Mouse (Mus musculus): ENCODE data around the gene Fabp3. TPM values are rescaled to one million over a fixed set of nuclear protein-coding genes. Genes with fewer than 3 reads are reported as not detected.
A peak's percentile ranks its signal among the peaks of the same experiment; 100 is the strongest.

Gene Fabp3
- polyA plus RNA-seq, 2 experiments, result 0.15 to 0.22 TPM

DNA sequence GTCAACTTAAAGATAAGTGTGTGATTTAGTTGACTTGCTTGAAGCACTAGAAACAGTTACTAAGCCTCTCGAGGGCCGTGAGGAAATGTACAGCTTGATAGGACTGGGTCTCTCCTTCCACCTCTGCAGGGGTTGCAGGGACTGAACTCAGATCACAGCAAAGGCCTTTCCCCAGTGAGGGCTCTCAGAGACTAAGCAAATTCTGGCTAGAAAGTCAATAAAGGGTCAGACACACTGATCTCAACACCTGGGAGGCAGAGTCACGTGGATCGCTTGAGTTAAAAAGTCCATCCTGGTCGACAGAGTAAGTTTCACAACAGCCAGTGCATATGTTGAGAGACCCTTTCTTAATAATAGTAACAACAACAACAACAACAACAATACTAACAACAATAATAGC lies 27.5 kb downstream of the Fabp3 start:
- Histone ChIP-seq H3K4me2 (ENCODE audit: low read depth) (no peak overlapping the region), H3K9me3 (ENCODE audit: control insufficient read depth, low read length) (no peaks in the 10 kb centered on the region), H3K27ac (no peak overlapping the region), H3K36me3 (replicated peaks; ENCODE audit: control insufficient read depth, insufficient read depth, low read depth) (peaks cover 4% of the 10 kb centered on the region), H3K4me3 (ENCODE audit: insufficient read depth in 1 of 2, low read depth in 2 of 2, low read length in 2 of 2) (no peak overlapping the region), H3K9ac (replicated peaks) (no peak overlapping the region), H3K27me3 (ENCODE audit: control insufficient read depth, insufficient read depth, low read length) (no peaks in the 10 kb centered on the region), H3K4me1 (replicated peaks; ENCODE audit: control insufficient read depth in 2 of 2, insufficient read depth in 2 of 2, low read length in 1 of 2) (no peaks in the 10 kb centered on the region; a peak in 1 of 4 replicates)
- DNase-seq (ENCODE audit: low read depth in 3 of 3, low spot score in 3 of 3) (no peak), ATAC-seq (ENCODE audit: insufficient read depth) (0 out of 2 replicates have a peak, but pooled peaks have one; percentile 26)
- WGBS (ENCODE audit: insufficient replicate concordance), result 70% methylated on average over 5 of the region's 5 CpGs
- TF ChIP-seq CTCF (IDR thresholded peaks at IDR 0.05; ENCODE audit: low read depth), result no peak
- TF ChIP-seq EP300 (IDR thresholded peaks at IDR 0.05; ENCODE audit: low read depth), result no peak

GRCm38 (mm10) chr4:130341691-130342090 lies 33.3 kb downstream of the Fabp3 start:
- H3K36me3 ChIP-seq (replicated peaks; ENCODE audit: control insufficient read depth, insufficient read depth, low read depth), result peaks cover 4% of the 10 kb centered on the region

GRCm38 (mm10) chr4:130349666-130350065 lies 41.3 kb downstream of the Fabp3 start:
- H3K9ac ChIP-seq (replicated peaks), result no peak overlapping the region
- no peaks in the 10 kb centered on the region for H3K9me3 ChIP-seq (ENCODE audit: control insufficient read depth, low read length)
- 76% methylated on average over 6 of the region's 6 CpGs for WGBS (ENCODE audit: insufficient replicate concordance)
- DNase-seq (ENCODE audit: low read depth in 3 of 3, low spot score in 3 of 3) (no peak), ATAC-seq (ENCODE audit: insufficient read depth) (no peak)
- peak; percentile 64 for TF ChIP-seq CTCF (IDR thresholded peaks at IDR 0.05; ENCODE audit: low read depth)
- TF ChIP-seq EP300 (IDR thresholded peaks at IDR 0.05; ENCODE audit: low read depth), result no peak
- H3K4me2 ChIP-seq (ENCODE audit: low read depth), result no peak overlapping the region
- H3K4me1 ChIP-seq (replicated peaks; ENCODE audit: control insufficient read depth in 2 of 2, insufficient read depth in 2 of 2, low read length in 1 of 2), result peaks cover 4 to 6% of the 10 kb centered on the region in 2 experiments; a peak in 3 of 4 replicates
- no peak overlapping the region for H3K27ac ChIP-seq
- no peaks in the 10 kb centered on the region for H3K27me3 ChIP-seq (ENCODE audit: control insufficient read depth, insufficient read depth, low read length)
- peaks cover 32% of the 10 kb centered on the region for H3K36me3 ChIP-seq (replicated peaks; ENCODE audit: control insufficient read depth, insufficient read depth, low read depth)
- no peak overlapping the region for H3K4me3 ChIP-seq (ENCODE audit: insufficient read depth in 1 of 2, low read depth in 2 of 2, low read length in 2 of 2)

More at GRCm38 (mm10) chr4:130341691-130342090, 33.3 kb downstream of the Fabp3 start:
- 22% methylated on average over 4 of the region's 4 CpGs for WGBS (ENCODE audit: insufficient replicate concordance)
- Histone ChIP-seq H3K9me3 (ENCODE audit: control insufficient read depth, low read length) (no peaks in the 10 kb centered on the region), H3K4me3 (ENCODE audit: insufficient read depth in 1 of 2, low read depth in 2 of 2, low read length in 2 of 2) (no peak overlapping the region), H3K27ac (no peak overlapping the region), H3K27me3 (ENCODE audit: control insufficient read depth, insufficient read depth, low read length) (no peaks in the 10 kb centered on the region), H3K4me1 (replicated peaks; ENCODE audit: control insufficient read depth in 2 of 2, insufficient read depth in 2 of 2, low read length in 1 of 2) (no peaks in the 10 kb centered on the region; a peak in 1 of 4 replicates), H3K4me2 (ENCODE audit: low read depth) (no peak overlapping the region), H3K9ac (replicated peaks) (no peak overlapping the region)
- ATAC-seq (ENCODE audit: insufficient read depth), result no peak
- TF ChIP-seq CTCF (IDR thresholded peaks at IDR 0.05; ENCODE audit: low read depth) (peak; percentile 83), EP300 (IDR thresholded peaks at IDR 0.05; ENCODE audit: low read depth) (no peak)
- peak; percentile 37 to 42 (median 40) for DNase-seq (ENCODE audit: low read depth in 3 of 3, low spot score in 3 of 3)

GRCm38 (mm10) chr4:130350690-130351422 lies 42.5 kb downstream of the Fabp3 start:
- Histone ChIP-seq H3K4me2 (ENCODE audit: low read depth) (no peak overlapping the region), H3K27ac (peak overlapping the region; percentile 31), H3K4me3 (ENCODE audit: insufficient read depth in 1 of 2, low read depth in 2 of 2, low read length in 2 of 2) (no peak overlapping the region), H3K9ac (replicated peaks) (no peak overlapping the region), H3K9me3 (ENCODE audit: control insufficient read depth, low read length) (no peaks in the 10 kb centered on the region), H3K36me3 (replicated peaks; ENCODE audit: control insufficient read depth, insufficient read depth, low read depth) (peaks cover 32% of the 10 kb centered on the region), H3K27me3 (ENCODE audit: control insufficient read depth, insufficient read depth, low read length) (no peaks in the 10 kb centered on the region), H3K4me1 (replicated peaks; ENCODE audit: control insufficient read depth in 2 of 2, insufficient read depth in 2 of 2, low read length in 1 of 2) (peaks cover 4 to 6% of the 10 kb centered on the region in 2 experiments; a peak in 3 of 4 replicates)
- ATAC-seq (ENCODE audit: insufficient read depth) (peak; percentile 41; the same call in 1 of the 2 replicates), DNase-seq (ENCODE audit: low read depth in 3 of 3, low spot score in 3 of 3) (no peak)
- WGBS (ENCODE audit: insufficient replicate concordance), result 59% methylated on average over 16 of the region's 16 CpGs
- TF ChIP-seq CTCF (IDR thresholded peaks at IDR 0.05; ENCODE audit: low read depth), result peak; percentile 48
- 0 out of 2 replicates have a peak, but pooled peaks have one; percentile 9 for TF ChIP-seq EP300 (IDR thresholded peaks at IDR 0.05; ENCODE audit: low read depth)

DNA sequence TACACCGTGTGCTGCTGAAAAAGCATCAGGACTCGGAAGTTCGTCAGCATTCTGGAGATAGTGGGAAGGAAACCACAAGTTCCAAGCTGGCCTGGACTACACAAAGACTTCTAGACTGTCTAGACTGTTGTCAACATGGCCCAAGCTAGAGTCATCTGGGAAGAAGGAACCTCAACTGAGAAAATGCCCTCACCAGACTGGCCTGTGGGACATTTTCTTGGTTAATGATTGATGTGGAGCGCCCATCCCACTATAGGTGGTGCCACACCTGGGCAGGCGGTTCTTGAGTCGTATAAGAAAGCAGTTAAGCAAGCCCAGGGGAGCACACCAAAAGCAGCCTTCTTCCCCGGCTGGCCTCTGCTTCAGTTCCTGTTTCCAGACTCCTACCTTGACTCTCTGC lies 44.2 kb downstream of the Fabp3 start:
- 73% methylated on average over 7 of the region's 7 CpGs for WGBS (ENCODE audit: insufficient replicate concordance)
- Histone ChIP-seq H3K36me3 (replicated peaks; ENCODE audit: control insufficient read depth, insufficient read depth, low read depth) (peaks cover 32% of the 10 kb centered on the region), H3K9ac (replicated peaks) (no peak overlapping the region), H3K9me3 (ENCODE audit: control insufficient read depth, low read length) (no peaks in the 10 kb centered on the region), H3K4me2 (ENCODE audit: low read depth) (no peak overlapping the region), H3K4me1 (replicated peaks; ENCODE audit: control insufficient read depth in 2 of 2, insufficient read depth in 2 of 2, low read length in 1 of 2) (peaks cover 4 to 6% of the 10 kb centered on the region in 2 experiments; a peak in 3 of 4 replicates), H3K4me3 (ENCODE audit: insufficient read depth in 1 of 2, low read depth in 2 of 2, low read length in 2 of 2) (no peak overlapping the region), H3K27ac (no peak overlapping the region), H3K27me3 (ENCODE audit: control insufficient read depth, insufficient read depth, low read length) (no peaks in the 10 kb centered on the region)
- ATAC-seq (ENCODE audit: insufficient read depth) (no peak), DNase-seq (ENCODE audit: low read depth in 3 of 3, low spot score in 3 of 3) (no peak)
- TF ChIP-seq CTCF (IDR thresholded peaks at IDR 0.05; ENCODE audit: low read depth), result no peak
- no peak for TF ChIP-seq EP300 (IDR thresholded peaks at IDR 0.05; ENCODE audit: low read depth)
